ENCODE assay signal across 24 mouse cellular contexts in the genomic region with DNA sequence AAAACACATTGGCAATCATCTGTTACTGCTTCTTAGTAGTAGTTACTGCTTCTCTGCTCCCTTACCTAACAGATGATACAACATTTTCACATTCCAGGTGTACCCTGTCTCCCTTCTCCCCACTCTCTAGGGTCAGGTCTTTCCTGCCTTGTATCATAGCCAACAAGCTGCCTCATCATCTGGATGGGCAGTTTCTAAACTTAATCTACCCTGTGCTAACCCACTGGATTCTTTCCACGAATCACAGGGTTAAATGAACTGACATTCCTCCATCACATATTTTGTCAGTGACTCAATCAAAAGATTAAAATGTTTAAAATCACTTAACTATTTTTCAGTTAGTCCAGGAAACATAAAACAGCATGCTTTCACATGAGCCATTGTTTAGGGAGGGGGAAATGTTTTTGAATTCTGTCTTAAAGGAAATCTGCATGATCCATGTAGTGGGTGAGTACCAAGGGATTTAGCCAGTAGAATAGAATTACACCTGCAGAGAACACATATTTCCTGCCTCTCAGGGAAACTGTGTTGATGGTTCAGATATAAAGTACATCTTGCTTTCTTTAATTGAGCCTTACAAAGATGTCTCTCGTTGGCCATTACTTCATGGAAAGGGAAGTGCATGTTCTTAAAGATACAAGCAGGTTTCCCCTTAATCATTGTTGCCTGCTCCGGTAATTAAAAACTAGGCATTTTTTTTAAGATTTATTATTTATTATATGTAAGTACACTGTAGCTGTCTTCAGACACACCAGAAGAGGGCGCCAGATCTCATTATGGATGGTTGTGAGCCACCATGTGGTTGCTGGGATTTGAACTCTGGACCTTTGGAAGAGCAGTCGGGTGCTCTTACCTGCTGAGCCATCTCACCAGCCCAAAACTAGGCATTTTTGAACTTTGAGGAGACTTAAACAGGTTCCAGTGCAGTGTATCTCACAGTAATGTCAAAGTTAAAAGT. TPM values are rescaled to one million over a fixed set of nuclear protein-coding genes. Genes with fewer than 3 reads are reported as not detected.
A peak's percentile ranks its signal among the peaks of the same experiment; 100 is the strongest.
DNase-seq lines count a peak whose midpoint lies in the region; ATAC-seq and TF ChIP-seq lines count a peak whose summit lies in the region.
"Had no signal": no experiment of that assay in that cellular context is flagged by ENCODE, and none has a peak within 500 bp of the region (broad histone marks: within the 10 kb centered on the region; RNA-seq: fewer than 3 reads in every experiment).

No protein-coding gene starts in this region.

- H3K4me2 ChIP-seq in lung, postnatal 0 days (replicated peaks; ENCODE audit: low read depth, low read length), result 0 out of 2 replicates have a peak overlapping the region, but pooled peaks have one; percentile 12
- H3K4me2 ChIP-seq in hindbrain, embryonic 13.5 days, result no peak overlapping the region
- H3K4me2 ChIP-seq: hindbrain, embryonic 14.5 days; liver, embryonic 13.5 days; midbrain, embryonic 15.5 days; neural tube, embryonic 13.5 days had no signal

- TF ChIP-seq POLR2A in embryonic fibroblast, embryonic 13.5 days (IDR thresholded peaks at IDR 0.05; ENCODE audit: low read depth, low read length), result no peak

- H3K9ac ChIP-seq in lung, postnatal 0 days (replicated peaks; ENCODE audit: low read depth), result no peak overlapping the region
- no peak overlapping the region for H3K9ac ChIP-seq in hindbrain, embryonic 13.5 days
- H3K9ac ChIP-seq: forebrain, postnatal 0 days; hindbrain, embryonic 14.5 days; liver, embryonic 13.5 days; midbrain, embryonic 15.5 days; neural tube, embryonic 13.5 days; stomach, embryonic 15.5 days had no signal

- H3K36me3 ChIP-seq in heart, embryonic 10.5 days, result no peaks in the 10 kb centered on the region
- no peaks in the 10 kb centered on the region; the same call in 1 of the 2 replicates for H3K36me3 ChIP-seq in lung, postnatal 0 days (ENCODE audit: insufficient read depth, low read length)
- no peaks in the 10 kb centered on the region for H3K36me3 ChIP-seq in hindbrain, embryonic 13.5 days
- H3K36me3 ChIP-seq: liver, embryonic 13.5 days; midbrain, embryonic 15.5 days; neural tube, embryonic 13.5 days; stomach, embryonic 15.5 days had no signal

- WGBS in heart, embryonic 10.5 days, result 80% methylated on average over 5 of the region's 5 CpGs
- 68% methylated on average over 5 of the region's 5 CpGs for WGBS in lung, postnatal 0 days
- WGBS in hindbrain, embryonic 13.5 days, result 89% methylated on average over 5 of the region's 5 CpGs

- no peak overlapping the region for H3K4me3 ChIP-seq in heart, embryonic 10.5 days
- H3K4me3 ChIP-seq in lung, postnatal 0 days (ENCODE audit: low read depth, low read length), result no peak overlapping the region
- no peak overlapping the region for H3K4me3 ChIP-seq in embryonic fibroblast, embryonic 13.5 days (ENCODE audit: insufficient read depth, low read length)
- H3K4me3 ChIP-seq in hindbrain, embryonic 13.5 days, result no peak overlapping the region
- H3K4me3 ChIP-seq: left cerebral cortex, adult 2 months; liver, embryonic 13.5 days; midbrain, embryonic 15.5 days; neural tube, embryonic 13.5 days; stomach, embryonic 15.5 days had no signal

- TF ChIP-seq CTCF in lung, postnatal 0 days (IDR thresholded peaks at IDR 0.05), result no peak
- TF ChIP-seq CTCF in embryonic fibroblast, embryonic 13.5 days (IDR thresholded peaks at IDR 0.05; ENCODE audit: borderline replicate concordance, insufficient read depth, low read length), result no peak

- H3K27ac ChIP-seq in heart, embryonic 10.5 days, result no peak overlapping the region
- H3K27ac ChIP-seq in lung, postnatal 0 days (ENCODE audit: low read length), result no peak overlapping the region
- H3K27ac ChIP-seq in embryonic fibroblast, embryonic 13.5 days (ENCODE audit: insufficient read depth, low read length), result peak overlapping the region; percentile 74
- H3K27ac ChIP-seq in hindbrain, embryonic 13.5 days, result no peak overlapping the region
- H3K27ac ChIP-seq: hindbrain, embryonic 14.5 days; left cerebral cortex, adult 2 months; liver, embryonic 13.5 days; macrophage; midbrain, embryonic 15.5 days; neural tube, embryonic 13.5 days had no signal

- no peak for TF ChIP-seq EP300 in lung, postnatal 0 days (IDR thresholded peaks at IDR 0.05)

- no peaks in the 10 kb centered on the region for H3K27me3 ChIP-seq in heart, embryonic 10.5 days (ENCODE audit: insufficient read depth, poor library complexity, severe bottlenecking)
- no peaks in the 10 kb centered on the region for H3K27me3 ChIP-seq in lung, postnatal 0 days (replicated peaks; ENCODE audit: insufficient read depth, low read length)
- 0 out of 2 replicates have a peak, but pooled peaks cover 5% of the 10 kb centered on the region for H3K27me3 ChIP-seq in hindbrain, embryonic 13.5 days
- H3K27me3 ChIP-seq: liver, embryonic 13.5 days; midbrain, embryonic 15.5 days; neural tube, embryonic 13.5 days; stomach, embryonic 15.5 days had no signal

- ATAC-seq in lung, postnatal 0 days, result no peak
- no peak for ATAC-seq in hindbrain, embryonic 13.5 days (ENCODE audit: low FRiP score)
- ATAC-seq: forebrain, postnatal 0 days; inflammation-experienced regulatory T-cells, adult 6 months; midbrain, embryonic 15.5 days had no signal

- DNase-seq in heart, adult 9 months (ENCODE audit: low spot score in 2 of 2), result peak; percentile 30 to 77
- DNase-seq in heart, embryonic 10.5 days (ENCODE audit: low spot score), result no peak
- no peak for DNase-seq in lung, postnatal 0 days (ENCODE audit: low spot score)
- no peak for DNase-seq in lung, postnatal 4 days
- DNase-seq in ovary, postnatal 10 days (ENCODE audit: low spot score), result no peak
- DNase-seq: adrenal gland, postnatal 25 days; cerebellum, adult 9-10 months; forebrain, postnatal 0 days; gastrocnemius, postnatal 25 days; kidney, adult 18-20 months; kidney, postnatal 4 days; liver, embryonic 13.5 days; lung, adult 2 months; right cerebral cortex, adult 18-20 months; right cerebral cortex, postnatal 4 days had no signal

- peaks cover 19% of the 10 kb centered on the region for H3K4me1 ChIP-seq in heart, embryonic 10.5 days
- H3K4me1 ChIP-seq in lung, postnatal 0 days (ENCODE audit: insufficient read depth, low read depth, low read length), result peaks cover 12% of the 10 kb centered on the region; the same call in 1 of the 2 replicates
- peaks cover 26% of the 10 kb centered on the region for H3K4me1 ChIP-seq in embryonic fibroblast, embryonic 13.5 days (ENCODE audit: control insufficient read depth, insufficient read depth, low read length)
- no peaks in the 10 kb centered on the region for H3K4me1 ChIP-seq in hindbrain, embryonic 13.5 days (replicated peaks)
- H3K4me1 ChIP-seq: liver, embryonic 13.5 days; midbrain, embryonic 15.5 days; neural tube, embryonic 13.5 days had no signal

- H3K9me3 ChIP-seq in heart, embryonic 10.5 days, result no peaks in the 10 kb centered on the region
- no peaks in the 10 kb centered on the region for H3K9me3 ChIP-seq in lung, postnatal 0 days (ENCODE audit: low read length)
- no peaks in the 10 kb centered on the region for H3K9me3 ChIP-seq in hindbrain, embryonic 13.5 days
- H3K9me3 ChIP-seq: liver, embryonic 13.5 days; midbrain, embryonic 15.5 days; neural tube, embryonic 13.5 days; stomach, embryonic 15.5 days had no signal

RNA-seq across cellular contexts. Expression of a gene that starts 8.8 kb away (rescaled TPM):
- 28.2 and 36.1 TPM in 2 replicates for polyA plus RNA-seq in heart, embryonic 10.5 days (2016; fragmentation: Nextera tagmentation; extraction: Ambion mirVana)
- polyA plus RNA-seq in lung, postnatal 0 days (2015; fragmentation: Nextera tagmentation; extraction: Ambion mirVana), result 1,087 and 1,202 TPM in 2 replicates
- 610 and 713 TPM in 2 replicates for polyA plus RNA-seq in embryonic fibroblast, embryonic 13.5 days (2011; ENCODE audit: insufficient read length, low read depth, missing spikeins)
- polyA plus RNA-seq in hindbrain, embryonic 13.5 days (2015; fragmentation: Nextera tagmentation; extraction: Ambion mirVana), result 19.6 and 19.8 TPM in 2 replicates
- polyA plus RNA-seq: inflammation-experienced regulatory T-cells, adult 6 months had no signal

RNA-seq across cellular contexts. Expression of a gene that starts 34.0 kb away (rescaled TPM):
- 7.4 and 10.0 TPM in 2 replicates for polyA plus RNA-seq in heart, embryonic 10.5 days (2016; fragmentation: Nextera tagmentation; extraction: Ambion mirVana)
- polyA plus RNA-seq in lung, postnatal 0 days (2015; fragmentation: Nextera tagmentation; extraction: Ambion mirVana), result 318 and 355 TPM in 2 replicates
- polyA plus RNA-seq in embryonic fibroblast, embryonic 13.5 days (2011; ENCODE audit: insufficient read length, low read depth, missing spikeins), result 45.6 and 74.2 TPM in 2 replicates
- polyA plus RNA-seq in hindbrain, embryonic 13.5 days (2015; fragmentation: Nextera tagmentation; extraction: Ambion mirVana), result 11.3 and 11.5 TPM in 2 replicates

Comparison
In these comparisons a context has a peak if more than half of its experiments do, and no peak if none do; other contexts are left out.
1. DNase-seq: peak in heart, adult 9 months (2 of 2); none in heart, embryonic 10.5 days (single experiment), lung, postnatal 0 days (single experiment), lung, postnatal 4 days (0 of 2) and ovary, postnatal 10 days (single experiment).
2. RNA of a gene that starts 8.8 kb away (polyA plus RNA-seq): 1,087 to 1,202 TPM in lung, postnatal 0 days and 610 to 713 TPM in embryonic fibroblast, embryonic 13.5 days; 28.2 to 36.1 TPM in heart, embryonic 10.5 days and 19.6 to 19.8 TPM in hindbrain, embryonic 13.5 days; every median in the first group is over 10 times any median in the second.